Mouse (Mus musculus): ENCODE results near the gene Gpatch8. TPM values are rescaled to one million over a fixed set of nuclear protein-coding genes. Genes with fewer than 3 reads are reported as not detected.
"Not testable (repeated sequence)": the region's sequence is repeated elsewhere in the genome, so short reads cannot be mapped to it uniquely, and the experiment has no call there.

Gene Gpatch8
- polyA plus RNA-seq, 1 experiment from 2014 or later = 20.1 TPM

GRCm38 (mm10) chr11:102551176-102551575 lies 5.0 kb downstream of the Gpatch8 start:
- ATAC-seq (ENCODE audit: insufficient read depth) = no peak
- Histone ChIP-seq H3K4me2 (no peak overlapping the region), H3K9me3 (replicated peaks) (no peaks in the 10 kb centered on the region), H3K27ac (replicated peaks) (no peak overlapping the region), H3K4me1 (replicated peaks) (peaks cover 33% of the 10 kb centered on the region), H3K36me3 (replicated peaks) (peaks cover 21% of the 10 kb centered on the region), H3K27me3 (no peaks in the 10 kb centered on the region), H3K4me3 (replicated peaks) (no peak overlapping the region), H3K9ac (no peak overlapping the region)

DNA sequence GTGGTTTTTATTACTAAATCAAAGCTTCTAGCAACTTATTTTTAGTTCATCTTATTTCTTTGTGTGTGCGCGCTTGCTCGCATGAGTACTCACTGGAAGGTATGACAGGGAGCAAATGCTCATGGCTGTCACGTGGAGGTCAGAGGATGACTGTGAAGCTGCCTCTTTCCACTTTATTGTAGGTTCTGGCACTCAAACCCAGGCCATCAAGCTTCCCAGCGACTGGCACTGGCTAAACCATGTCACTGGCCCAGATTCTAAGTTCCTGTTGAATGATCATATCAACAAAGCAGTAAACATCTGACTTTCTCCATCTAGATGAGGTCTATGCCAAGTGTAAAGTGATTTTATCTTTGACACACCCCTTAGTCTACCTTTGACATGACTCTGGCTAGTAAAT lies 14.7 kb downstream of the Gpatch8 start:
- Histone ChIP-seq H3K27ac (replicated peaks) (no peak overlapping the region), H3K4me1 (replicated peaks) (peaks cover 17% of the 10 kb centered on the region; the same call in 1 of the 2 replicates), H3K9me3 (replicated peaks) (no peaks in the 10 kb centered on the region), H3K36me3 (replicated peaks) (peaks cover 23% of the 10 kb centered on the region), H3K4me2 (no peak overlapping the region), H3K27me3 (no peaks in the 10 kb centered on the region), H3K4me3 (replicated peaks) (no peak overlapping the region), H3K9ac (no peak overlapping the region)
- ATAC-seq (ENCODE audit: insufficient read depth) = no peak
- WGBS (ENCODE audit: insufficient replicate concordance) = 88% methylated on average over 5 of the region's 5 CpGs

GRCm38 (mm10) chr11:102540286-102540685 lies 15.9 kb downstream of the Gpatch8 start:
- not testable (repeated sequence) for H3K4me3 ChIP-seq (replicated peaks); H3K4me2 ChIP-seq; H3K27me3 ChIP-seq; H3K9ac ChIP-seq; ATAC-seq (ENCODE audit: insufficient read depth); H3K27ac ChIP-seq (replicated peaks); H3K9me3 ChIP-seq (replicated peaks)
- Histone ChIP-seq H3K4me1 (replicated peaks) (peaks cover 14% of the 10 kb centered on the region; the same call in 1 of the 2 replicates), H3K36me3 (replicated peaks) (peaks cover 28% of the 10 kb centered on the region)

DNA sequence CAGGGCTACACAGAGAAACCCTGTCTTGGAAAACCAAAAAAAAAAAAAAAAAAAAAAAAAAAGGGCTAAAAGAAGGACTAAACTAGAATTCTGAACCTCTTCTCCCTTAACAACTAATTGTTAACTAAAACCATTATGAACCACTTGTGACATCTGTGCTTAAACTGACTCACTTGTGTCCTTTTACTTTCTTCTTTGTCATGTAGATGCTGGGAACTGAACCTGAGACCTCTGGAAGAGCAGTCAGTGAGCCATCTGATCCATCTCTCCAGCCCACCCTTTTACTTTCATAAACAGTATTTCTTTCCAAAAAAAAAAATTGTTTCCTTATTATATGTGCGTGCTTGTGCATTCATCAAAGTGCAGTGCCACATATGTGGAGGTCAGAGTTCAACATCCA lies 16.5 kb downstream of the Gpatch8 start:
- H3K27me3 ChIP-seq = no peaks in the 10 kb centered on the region
- 81% methylated on average over 1 of the region's 1 CpGs for WGBS (ENCODE audit: insufficient replicate concordance)
- H3K27ac ChIP-seq (replicated peaks) = no peak overlapping the region
- H3K4me2 ChIP-seq = no peak overlapping the region
- no peak for ATAC-seq (ENCODE audit: insufficient read depth)
- H3K9ac ChIP-seq = no peak overlapping the region
- H3K4me1 ChIP-seq (replicated peaks) = peaks cover 14% of the 10 kb centered on the region; the same call in 1 of the 2 replicates
- no peaks in the 10 kb centered on the region for H3K9me3 ChIP-seq (replicated peaks)
- peaks cover 28% of the 10 kb centered on the region for H3K36me3 ChIP-seq (replicated peaks)
- no peak overlapping the region for H3K4me3 ChIP-seq (replicated peaks)

DNA sequence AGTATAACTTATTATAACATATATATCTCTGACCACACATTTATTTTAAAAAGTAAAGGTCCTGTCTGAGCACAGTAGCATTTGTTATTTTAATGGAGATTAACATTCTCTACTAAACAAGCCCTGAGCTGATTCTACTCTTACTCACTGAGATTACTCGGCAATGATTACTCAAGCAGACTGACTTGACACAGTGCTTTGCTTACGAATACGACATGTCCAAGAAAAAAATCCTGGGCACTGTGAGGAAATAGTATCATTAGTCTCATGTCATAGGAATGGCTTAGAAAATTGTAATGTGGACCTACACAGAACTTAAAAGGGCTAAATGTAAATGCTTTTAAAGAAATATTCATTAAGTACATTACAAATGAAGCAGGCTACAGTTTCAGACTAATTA lies 20.0 kb downstream of the Gpatch8 start:
- ATAC-seq (ENCODE audit: insufficient read depth) = no peak
- H3K27me3 ChIP-seq = no peaks in the 10 kb centered on the region
- H3K9ac ChIP-seq = no peak overlapping the region
- H3K4me1 ChIP-seq (replicated peaks) = no peaks in the 10 kb centered on the region
- H3K4me2 ChIP-seq = no peak overlapping the region
- peaks cover 28% of the 10 kb centered on the region for H3K36me3 ChIP-seq (replicated peaks)
- 78% methylated on average over 3 of the region's 3 CpGs for WGBS (ENCODE audit: insufficient replicate concordance)
- no peaks in the 10 kb centered on the region for H3K9me3 ChIP-seq (replicated peaks)
- no peak overlapping the region for H3K27ac ChIP-seq (replicated peaks)
- H3K4me3 ChIP-seq (replicated peaks) = no peak overlapping the region

DNA sequence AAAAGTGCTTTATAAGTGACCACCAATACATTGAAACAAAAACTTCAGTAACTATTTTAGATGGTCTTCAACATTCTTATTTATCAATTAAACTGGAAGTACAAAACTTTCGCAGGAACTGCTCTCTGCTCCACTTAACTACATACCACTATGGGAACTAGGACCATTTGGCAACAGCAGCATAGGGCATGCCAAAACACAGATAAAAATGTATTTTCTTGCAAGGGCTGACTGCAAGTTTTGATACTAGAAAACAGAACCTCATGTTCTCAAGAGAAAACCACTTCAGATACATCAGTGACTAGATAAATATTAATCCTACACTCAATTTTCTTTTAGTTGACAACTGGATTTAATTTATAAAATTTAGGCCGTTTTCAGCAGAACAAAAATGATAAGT lies 22.1 kb downstream of the Gpatch8 start:
- no peaks in the 10 kb centered on the region for H3K4me1 ChIP-seq (replicated peaks)
- H3K27ac ChIP-seq (replicated peaks) = no peak overlapping the region
- no peak overlapping the region for H3K4me2 ChIP-seq
- 66% methylated on average over 2 of the region's 2 CpGs for WGBS (ENCODE audit: insufficient replicate concordance)
- ATAC-seq (ENCODE audit: insufficient read depth) = no peak
- no peak overlapping the region for H3K4me3 ChIP-seq (replicated peaks)
- peaks cover 25% of the 10 kb centered on the region for H3K36me3 ChIP-seq (replicated peaks)
- H3K27me3 ChIP-seq = no peaks in the 10 kb centered on the region
- H3K9ac ChIP-seq = no peak overlapping the region
- H3K9me3 ChIP-seq (replicated peaks) = no peaks in the 10 kb centered on the region

GRCm38 (mm10) chr11:102531425-102531824 lies 24.8 kb downstream of the Gpatch8 start:
- H3K27ac ChIP-seq (replicated peaks) = no peak overlapping the region
- no peak overlapping the region for H3K4me3 ChIP-seq (replicated peaks)
- no peak overlapping the region for H3K9ac ChIP-seq
- H3K4me2 ChIP-seq = no peak overlapping the region
- no peaks in the 10 kb centered on the region for H3K9me3 ChIP-seq (replicated peaks)
- no peak for ATAC-seq (ENCODE audit: insufficient read depth)
- H3K27me3 ChIP-seq = no peaks in the 10 kb centered on the region
- H3K36me3 ChIP-seq (replicated peaks) = peaks cover 4% of the 10 kb centered on the region; the same call in 1 of the 2 replicates
- H3K4me1 ChIP-seq (replicated peaks) = no peaks in the 10 kb centered on the region
- WGBS (ENCODE audit: insufficient replicate concordance) = 67% methylated on average over 5 of the region's 5 CpGs

GRCm38 (mm10) chr11:102514793-102515424 lies 41.3 kb downstream of the Gpatch8 start:
- Histone ChIP-seq H3K9me3 (replicated peaks) (no peaks in the 10 kb centered on the region), H3K27ac (replicated peaks) (no peak overlapping the region), H3K36me3 (replicated peaks) (peaks cover 44% of the 10 kb centered on the region), H3K4me2 (no peak overlapping the region), H3K9ac (no peak overlapping the region), H3K27me3 (no peaks in the 10 kb centered on the region), H3K4me1 (replicated peaks) (no peaks in the 10 kb centered on the region), H3K4me3 (replicated peaks) (no peak overlapping the region)
- no peak for ATAC-seq (ENCODE audit: insufficient read depth)
- 90% methylated on average over 1 of the region's 1 CpGs for WGBS (ENCODE audit: insufficient replicate concordance)

- Histone ChIP-seq H3K27ac (replicated peaks) (no peak overlapping the region), H3K9ac (no peak overlapping the region), H3K9me3 (replicated peaks) (no peaks in the 10 kb centered on the region), H3K36me3 (replicated peaks) (peaks cover 48% of the 10 kb centered on the region), H3K4me3 (replicated peaks) (no peak overlapping the region), H3K4me1 (replicated peaks) (no peaks in the 10 kb centered on the region), H3K27me3 (no peaks in the 10 kb centered on the region), H3K4me2 (no peak overlapping the region)
- 79% methylated on average over 6 of the region's 6 CpGs for WGBS (ENCODE audit: insufficient replicate concordance)
- no peak for ATAC-seq (ENCODE audit: insufficient read depth)
These were observed 46.0 kb downstream of the Gpatch8 start for GRCm38 (mm10) chr11:102510226-102510625.

DNA sequence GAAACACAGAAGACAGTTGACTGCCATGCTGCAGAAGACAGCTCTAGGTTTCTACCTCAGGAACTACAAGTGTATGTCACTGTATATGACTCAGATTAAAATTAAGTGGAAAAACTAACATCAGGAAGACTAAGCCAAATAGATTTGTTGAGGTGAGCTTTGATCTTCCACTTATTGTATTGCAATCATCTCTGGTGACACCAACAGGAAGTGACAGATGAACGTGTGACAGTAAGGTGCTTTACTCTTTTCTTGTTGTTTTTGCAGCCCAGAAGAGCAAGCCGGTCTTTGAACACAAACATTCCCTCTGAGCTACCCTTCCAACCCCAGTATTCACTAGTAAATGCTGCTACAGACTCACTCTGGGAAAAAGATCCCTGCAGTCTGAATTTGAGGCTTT lies 59.5 kb downstream of the Gpatch8 start:
- Histone ChIP-seq H3K9me3 (replicated peaks) (no peaks in the 10 kb centered on the region), H3K36me3 (replicated peaks) (peaks cover 66% of the 10 kb centered on the region), H3K4me1 (replicated peaks) (peaks cover 7% of the 10 kb centered on the region), H3K4me3 (replicated peaks) (no peak overlapping the region), H3K27ac (replicated peaks) (no peak overlapping the region), H3K9ac (no peak overlapping the region), H3K27me3 (no peaks in the 10 kb centered on the region), H3K4me2 (no peak overlapping the region)
- WGBS (ENCODE audit: insufficient replicate concordance) = 60% methylated on average over 2 of the region's 2 CpGs
- no peak for ATAC-seq (ENCODE audit: insufficient read depth)

DNA sequence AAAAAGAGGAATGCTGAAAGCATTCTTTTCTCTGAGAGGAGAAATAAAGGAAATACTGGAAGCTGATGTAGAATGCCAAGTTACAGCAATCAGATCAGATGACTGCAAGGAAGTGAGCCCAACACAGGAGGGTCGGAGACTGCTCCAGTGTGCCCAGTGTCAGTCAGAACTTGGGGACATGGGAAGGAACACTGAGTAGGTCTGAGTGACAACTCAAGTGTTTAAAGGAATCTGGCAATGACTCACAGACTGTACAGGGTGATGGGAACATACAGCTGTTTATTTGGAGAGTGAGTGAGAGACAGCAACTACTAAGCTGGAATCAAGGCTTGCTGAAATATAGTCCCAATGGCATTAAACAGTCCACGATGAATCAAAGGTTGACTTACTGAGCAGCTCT lies 60.0 kb downstream of the Gpatch8 start:
- Histone ChIP-seq H3K4me3 (replicated peaks) (no peak overlapping the region), H3K27ac (replicated peaks) (no peak overlapping the region), H3K27me3 (no peaks in the 10 kb centered on the region), H3K36me3 (replicated peaks) (peaks cover 61% of the 10 kb centered on the region), H3K4me2 (no peak overlapping the region), H3K4me1 (replicated peaks) (peaks cover 7% of the 10 kb centered on the region), H3K9me3 (replicated peaks) (no peaks in the 10 kb centered on the region), H3K9ac (no peak overlapping the region)
- WGBS (ENCODE audit: insufficient replicate concordance) = 88% methylated on average over 2 of the region's 2 CpGs
- no peak for ATAC-seq (ENCODE audit: insufficient read depth)

DNA sequence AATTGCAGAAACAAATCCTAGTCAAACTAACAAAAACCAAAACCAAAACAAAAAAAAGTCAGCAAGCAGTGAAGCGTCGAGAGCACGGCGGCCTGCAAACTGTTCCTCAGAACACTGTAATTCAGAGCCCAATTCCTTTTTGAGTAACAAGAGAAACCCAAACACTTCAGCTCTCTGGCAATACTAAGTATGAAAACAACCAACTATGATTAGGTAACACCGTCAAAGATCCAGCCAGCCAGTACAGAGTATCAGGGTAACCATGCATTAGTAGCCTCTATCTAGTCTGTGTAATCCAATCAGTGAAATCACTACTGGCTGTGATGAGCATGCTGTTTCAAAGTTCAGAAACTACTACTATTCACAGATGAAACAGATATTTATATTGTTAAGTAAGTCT lies 60.5 kb downstream of the Gpatch8 start:
- no peak overlapping the region for H3K9ac ChIP-seq
- peaks cover 57% of the 10 kb centered on the region for H3K36me3 ChIP-seq (replicated peaks)
- no peak overlapping the region for H3K4me2 ChIP-seq
- H3K27me3 ChIP-seq = no peaks in the 10 kb centered on the region
- no peak for ATAC-seq (ENCODE audit: insufficient read depth)
- no peaks in the 10 kb centered on the region for H3K9me3 ChIP-seq (replicated peaks)
- H3K4me3 ChIP-seq (replicated peaks) = no peak overlapping the region
- no peak overlapping the region for H3K27ac ChIP-seq (replicated peaks)
- WGBS (ENCODE audit: insufficient replicate concordance) = 94% methylated on average over 5 of the region's 5 CpGs
- peaks cover 7% of the 10 kb centered on the region for H3K4me1 ChIP-seq (replicated peaks)
